Mouse (Mus musculus): Measurements from ENCODE around the gene Zfhx3.

Zfhx3 gene

GRCm38 (mm10) chr8:108648993-108649392, 706.5 kb downstream of the Zfhx3 start:
- 94% methylated on average over 6 of the region's 6 CpGs for WGBS

- WGBS = 83% methylated on average over 8 of the region's 8 CpGs
Observed at GRCm38 (mm10) chr8:108650837-108651236, 708.4 kb downstream of the Zfhx3 start.

GRCm38 (mm10) chr8:108661486-108662093, 719.1 kb downstream of the Zfhx3 start:
- WGBS = 73% methylated on average over 5 of the region's 5 CpGs

GRCm38 (mm10) chr8:108662766-108663165, 720.3 kb downstream of the Zfhx3 start:
- WGBS = 95% methylated on average over 3 of the region's 3 CpGs

- WGBS = 71% methylated on average over 11 of the region's 11 CpGs
Observed at GRCm38 (mm10) chr8:108671939-108672515, 729.6 kb downstream of the Zfhx3 start.

- WGBS = 72% methylated on average over 17 of the region's 17 CpGs
Observed at GRCm38 (mm10) chr8:108675001-108675525, 732.6 kb downstream of the Zfhx3 start.

- WGBS = 88% methylated on average over 9 of the region's 9 CpGs
Observed at GRCm38 (mm10) chr8:108689694-108690093, 747.2 kb downstream of the Zfhx3 start.

GRCm38 (mm10) chr8:108690576-108691455, 748.4 kb downstream of the Zfhx3 start:
- WGBS = 34% methylated on average over 14 of the region's 14 CpGs

GRCm38 (mm10) chr8:108691456-108692238, 749.2 kb downstream of the Zfhx3 start:
- 6% methylated on average over 21 of the region's 21 CpGs for WGBS

- WGBS = 15% methylated on average over 5 of the region's 5 CpGs
Observed at GRCm38 (mm10) chr8:108692239-108692627, 749.8 kb downstream of the Zfhx3 start.

- 83% methylated on average over 6 of the region's 6 CpGs for WGBS
Observed at GRCm38 (mm10) chr8:108692669-108693665, 750.5 kb downstream of the Zfhx3 start.

GRCm38 (mm10) chr8:108693841-108694240, 751.4 kb downstream of the Zfhx3 start:
- 93% methylated on average over 5 of the region's 5 CpGs for WGBS

- WGBS = 78% methylated on average over 6 of the region's 6 CpGs
Observed at GRCm38 (mm10) chr8:108694516-108694915, 752.1 kb downstream of the Zfhx3 start.

- WGBS = 27% methylated on average over 32 of the region's 32 CpGs
Observed at GRCm38 (mm10) chr8:108695242-108695880, 752.9 kb downstream of the Zfhx3 start.

- 3% methylated on average over 31 of the region's 31 CpGs for WGBS
Observed at GRCm38 (mm10) chr8:108695938-108696630, 753.6 kb downstream of the Zfhx3 start.

GRCm38 (mm10) chr8:108696631-108697410, 754.4 kb downstream of the Zfhx3 start:
- 9% methylated on average over 27 of the region's 27 CpGs for WGBS

GRCm38 (mm10) chr8:108697589-108697988, 755.1 kb downstream of the Zfhx3 start:
- 3% methylated on average over 13 of the region's 13 CpGs for WGBS

GRCm38 (mm10) chr8:108698101-108698660, 755.7 kb downstream of the Zfhx3 start:
- 10% methylated on average over 5 of the region's 5 CpGs for WGBS

All from cerebral cortex, adult 2 months (tissue).